Mouse (Mus musculus): ENCODE results near the gene Itgad. TPM values are rescaled to one million over a fixed set of nuclear protein-coding genes. Genes with fewer than 3 reads are reported as not detected.
A peak's percentile ranks its signal among the peaks of the same experiment; 100 is the strongest.

Itgad gene
- polyA plus RNA-seq, 1 experiment from 2014 or later, result not detected

DNA sequence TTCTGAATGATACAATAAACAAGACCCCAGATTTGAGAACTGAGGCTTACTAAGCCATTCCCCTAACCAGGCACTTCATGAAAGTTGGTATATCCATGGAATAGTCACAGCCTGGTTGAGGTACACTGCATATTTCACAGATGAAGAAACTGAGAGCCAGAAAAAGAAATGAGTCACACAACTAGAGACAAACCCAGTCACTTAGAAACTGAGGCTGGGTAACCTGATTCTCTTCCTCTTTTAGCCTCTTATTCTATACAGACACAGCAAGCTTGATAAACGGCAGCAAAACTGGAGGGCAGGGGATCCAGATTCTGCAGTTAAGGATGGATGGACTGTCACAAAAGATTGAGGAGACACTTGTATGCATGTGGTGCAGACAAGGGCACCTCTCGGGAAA lies 80.6 kb downstream of the Itgad start:
- H3K4me3 ChIP-seq (replicated peaks), result no peak overlapping the region
- peaks cover 10% of the 10 kb centered on the region; the same call in 1 of the 2 replicates for H3K27me3 ChIP-seq
- ATAC-seq (ENCODE audit: low read depth) (no peak), DNase-seq (no peak)
- no peak overlapping the region for H3K9ac ChIP-seq
- H3K9me3 ChIP-seq (replicated peaks), result no peaks in the 10 kb centered on the region
- whole genome bisulfite sequencing (ENCODE audit: insufficient replicate concordance), result 67% methylated on average over 2 of the region's 2 CpGs
- H3K27ac ChIP-seq, result no peak overlapping the region
- H3K4me2 ChIP-seq, result no peak overlapping the region
- peaks cover 26% of the 10 kb centered on the region for H3K4me1 ChIP-seq (replicated peaks)
- peaks cover 13% of the 10 kb centered on the region for H3K36me3 ChIP-seq

DNA sequence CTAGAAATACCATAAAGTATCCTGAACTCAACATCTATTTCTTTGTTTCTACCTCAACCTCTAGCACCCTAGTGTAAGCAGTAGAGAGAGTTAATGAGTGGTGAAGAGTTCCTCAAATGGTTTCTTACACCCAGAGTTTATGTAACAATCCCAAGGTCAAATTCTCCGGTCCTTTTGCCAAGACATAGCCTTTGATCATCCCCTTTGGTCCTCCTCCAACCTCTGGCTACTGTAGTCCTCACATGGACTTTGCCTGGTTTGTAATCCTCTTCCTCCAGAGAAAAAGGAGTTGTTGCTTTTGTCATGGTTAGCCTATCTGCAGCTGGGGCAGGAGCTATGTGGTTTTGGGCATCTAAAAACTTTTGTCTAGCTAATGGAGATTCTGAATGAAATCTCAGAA lies 81.3 kb downstream of the Itgad start:
- 89% methylated on average over 1 of the region's 1 CpGs for WGBS (ENCODE audit: insufficient replicate concordance)
- Histone ChIP-seq H3K27me3 (peaks cover 10% of the 10 kb centered on the region; the same call in 1 of the 2 replicates), H3K36me3 (peaks cover 20% of the 10 kb centered on the region), H3K9ac (no peak overlapping the region), H3K27ac (no peak overlapping the region), H3K4me2 (no peak overlapping the region), H3K9me3 (replicated peaks) (no peaks in the 10 kb centered on the region), H3K4me3 (replicated peaks) (no peak overlapping the region), H3K4me1 (replicated peaks) (peaks cover 32% of the 10 kb centered on the region)
- DNase-seq (no peak), ATAC-seq (ENCODE audit: low read depth) (no peak)

DNA sequence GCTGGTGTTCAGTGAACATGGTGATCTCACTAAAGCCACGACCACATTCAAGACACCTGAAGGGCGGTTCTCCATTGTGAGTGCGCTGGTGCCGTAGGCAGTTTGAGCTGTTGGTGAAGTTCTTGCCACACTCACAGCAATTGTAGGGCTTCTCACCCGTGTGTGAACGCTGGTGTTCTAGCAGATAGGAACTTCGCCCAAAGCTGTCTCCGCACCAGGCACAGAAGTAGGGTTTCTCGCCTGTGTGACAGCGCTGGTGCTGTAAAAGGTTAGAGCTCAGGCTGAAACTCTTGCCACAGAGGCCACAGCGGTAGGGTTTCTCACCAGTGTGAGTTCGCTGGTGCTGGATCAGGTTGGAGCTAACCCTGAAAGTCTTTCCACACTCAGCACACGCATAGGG lies 82.2 kb downstream of the Itgad start:
- Histone ChIP-seq H3K27ac (no peak overlapping the region), H3K4me3 (replicated peaks) (peak overlapping the region; percentile 81), H3K27me3 (peaks cover 4% of the 10 kb centered on the region; the same call in 1 of the 2 replicates), H3K36me3 (peaks cover 30% of the 10 kb centered on the region), H3K9me3 (replicated peaks) (no peaks in the 10 kb centered on the region), H3K4me2 (peak overlapping the region; percentile 89), H3K4me1 (replicated peaks) (peaks cover 41% of the 10 kb centered on the region), H3K9ac (no peak overlapping the region; the same call in 1 of the 2 replicates)
- DNase-seq (no peak), ATAC-seq (ENCODE audit: low read depth) (no peak)
- WGBS (ENCODE audit: insufficient replicate concordance), result 88% methylated on average over 13 of the region's 13 CpGs

DNA sequence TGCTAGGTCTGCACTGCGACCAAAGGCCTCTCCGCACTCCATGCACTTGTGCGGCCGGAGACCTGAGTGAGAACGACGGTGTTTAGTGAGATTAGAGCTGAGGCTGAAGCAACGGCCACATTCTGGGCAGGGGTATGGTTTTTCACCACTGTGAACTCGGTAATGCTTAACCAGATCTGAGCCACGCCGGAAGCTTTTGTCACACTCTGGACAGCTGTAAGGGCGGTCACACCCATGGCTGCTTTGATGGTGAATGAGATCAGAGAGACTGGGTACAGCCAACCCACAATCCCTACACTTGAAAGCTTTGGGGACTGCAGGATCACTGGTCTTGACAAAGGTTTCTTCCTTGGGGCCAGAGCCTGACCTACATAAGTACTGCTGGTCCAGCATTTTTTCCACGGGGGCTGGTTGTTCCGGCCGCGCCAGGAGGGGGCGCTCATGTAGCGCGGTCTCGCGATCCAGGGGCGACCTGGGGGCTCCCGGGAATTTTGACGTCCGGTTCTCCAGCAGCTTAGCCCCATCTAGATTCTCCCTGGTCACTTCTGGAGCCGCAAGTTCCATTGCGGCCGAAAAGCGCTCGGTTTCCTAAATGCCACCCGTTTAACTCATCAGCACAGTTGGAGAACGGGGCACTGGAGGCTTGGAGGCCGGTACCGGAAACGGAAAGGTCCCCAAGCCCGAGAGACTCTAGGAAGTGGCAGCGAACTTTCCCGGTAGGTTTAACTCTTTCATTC lies 82.8 kb downstream of the Itgad start, which contains the start of gene Armc5:
TSS of gene Armc5 (plus strand) at position 487 of the 737 bp plus-strand sequence.
- peaks cover 36% of the 10 kb centered on the region for H3K36me3 ChIP-seq
- 22% methylated on average over 37 of the region's 37 CpGs for WGBS (ENCODE audit: insufficient replicate concordance)
- H3K9ac ChIP-seq, result peak within 1 kb of the TSS; percentile 90
- H3K4me2 ChIP-seq, result peak within 1 kb of the TSS; percentile 89
- H3K27me3 ChIP-seq, result no peaks in the 10 kb centered on the region
- peak within 1 kb of the TSS; percentile 99 for H3K27ac ChIP-seq
- peak within 1 kb of the TSS; percentile 81 for H3K4me3 ChIP-seq (replicated peaks)
- peaks cover 41% of the 10 kb centered on the region for H3K4me1 ChIP-seq (replicated peaks)
- ATAC-seq (ENCODE audit: low read depth) (peak; percentile 22; the same call in 1 of the 2 replicates), DNase-seq (peak; percentile 77)
- H3K9me3 ChIP-seq (replicated peaks), result no peaks in the 10 kb centered on the region

DNA sequence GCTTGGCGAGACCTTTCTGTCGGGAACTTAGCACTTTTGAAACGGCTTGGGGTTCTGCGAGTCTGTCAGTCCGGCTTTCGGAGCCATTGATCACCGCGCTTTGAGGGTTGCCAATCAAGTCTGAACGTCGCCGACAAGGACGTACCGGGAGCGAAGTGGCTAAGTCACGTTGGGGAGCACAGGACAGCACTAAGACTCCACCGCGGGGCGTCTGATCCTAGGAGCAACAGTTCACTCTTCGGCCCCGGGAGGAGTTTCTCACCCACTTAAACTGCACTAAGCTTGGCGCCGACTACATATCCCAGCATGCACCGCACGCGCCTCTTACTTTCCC lies 83.4 kb downstream of the Itgad start:
- peaks cover 41% of the 10 kb centered on the region for H3K4me1 ChIP-seq (replicated peaks)
- H3K9me3 ChIP-seq (replicated peaks), result no peaks in the 10 kb centered on the region
- peak overlapping the region; percentile 99 for H3K27ac ChIP-seq
- peak overlapping the region; percentile 81 for H3K4me3 ChIP-seq (replicated peaks)
- ATAC-seq (ENCODE audit: low read depth), result no peak; the same call in 1 of the 2 replicates
- DNase-seq, result no peak
- peak overlapping the region; percentile 89 for H3K4me2 ChIP-seq
- H3K9ac ChIP-seq, result peak overlapping the region; percentile 90
- peaks cover 41% of the 10 kb centered on the region for H3K36me3 ChIP-seq
- under 1% methylated on average over 25 of the region's 25 CpGs for WGBS (ENCODE audit: insufficient replicate concordance)
- no peaks in the 10 kb centered on the region for H3K27me3 ChIP-seq

DNA sequence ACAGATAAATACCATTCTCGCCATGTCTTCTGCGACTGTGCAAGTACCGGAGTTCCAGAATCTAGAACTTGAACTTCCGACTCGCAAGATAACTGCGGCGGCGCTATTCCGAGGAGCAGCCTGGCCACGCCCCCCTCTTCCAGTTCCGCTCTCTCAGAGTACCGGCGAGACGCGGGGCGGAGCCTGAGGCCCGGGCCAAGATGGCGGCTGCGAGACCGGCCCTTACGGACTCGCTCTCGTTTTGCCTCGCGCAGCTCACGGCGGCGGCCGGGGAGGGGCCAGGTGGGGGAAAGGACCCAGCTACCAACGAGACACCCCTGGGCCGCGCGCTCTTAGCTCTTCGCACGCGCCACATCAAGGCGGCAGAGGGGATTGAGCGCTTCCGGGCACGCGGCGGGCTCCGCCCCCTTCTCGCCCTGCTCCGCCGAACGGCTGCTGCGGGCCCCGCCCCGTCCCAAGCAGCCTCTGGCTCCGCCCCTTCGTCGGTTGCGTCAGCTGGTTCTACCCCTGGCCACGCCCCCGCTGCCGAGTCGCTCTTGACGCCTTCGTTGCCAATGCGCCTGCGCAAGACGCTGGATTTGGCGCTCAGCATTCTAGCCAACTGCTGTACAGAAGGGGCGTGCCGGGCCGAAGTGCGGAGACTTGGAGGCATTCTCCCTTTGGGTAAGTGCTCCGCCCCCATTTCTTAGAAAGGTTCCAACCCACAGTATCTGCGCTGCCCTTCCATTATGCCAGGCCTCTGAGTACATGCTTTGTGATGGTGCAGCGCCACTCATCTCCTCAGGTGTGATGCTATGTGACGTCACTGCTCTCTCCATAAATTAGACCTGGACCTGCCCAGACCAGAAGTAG lies 84.0 kb downstream of the Itgad start, which contains the start of gene 9130023H24Rik:
TSS of gene 9130023H24Rik (minus strand) at position 105 of the 852 bp plus-strand sequence.
- Histone ChIP-seq H3K9me3 (replicated peaks) (no peaks in the 10 kb centered on the region), H3K4me1 (replicated peaks) (peaks cover 41% of the 10 kb centered on the region), H3K9ac (peak within 1 kb of the TSS; percentile 90), H3K4me3 (replicated peaks) (peak within 1 kb of the TSS; percentile 81), H3K36me3 (peaks cover 47% of the 10 kb centered on the region), H3K27ac (peak within 1 kb of the TSS; percentile 99), H3K4me2 (peak within 1 kb of the TSS; percentile 89), H3K27me3 (no peaks in the 10 kb centered on the region)
- ATAC-seq (ENCODE audit: low read depth) (peak; percentile 88), DNase-seq (peak; percentile 100)
- WGBS (ENCODE audit: insufficient replicate concordance), result under 1% methylated on average over 72 of the region's 72 CpGs

DNA sequence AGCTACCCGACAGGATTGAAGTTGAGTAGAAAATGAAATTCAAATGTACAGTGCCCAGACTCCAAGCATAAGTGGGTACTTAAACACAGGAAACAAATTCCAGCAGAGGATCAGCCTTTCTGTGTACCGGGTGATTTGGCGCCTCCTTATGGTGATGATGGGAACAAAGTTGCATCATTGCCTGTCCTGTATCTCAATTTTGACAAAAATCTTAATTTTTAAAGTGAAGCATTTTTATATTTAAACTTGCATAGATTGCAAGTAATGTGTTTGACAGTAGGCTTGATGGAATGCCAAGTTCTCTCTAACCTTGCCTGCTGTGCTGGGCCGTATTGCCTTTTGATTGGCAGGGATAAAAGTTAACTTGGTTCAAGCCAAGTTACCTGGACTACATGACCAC lies 84.8 kb downstream of the Itgad start:
- DNase-seq, result peak; percentile 49
- peak overlapping the region; percentile 81 for H3K4me3 ChIP-seq (replicated peaks)
- no peak for ATAC-seq (ENCODE audit: low read depth)
- H3K27ac ChIP-seq, result peak overlapping the region; percentile 93
- WGBS (ENCODE audit: insufficient replicate concordance), result 25% methylated on average over 4 of the region's 4 CpGs
- peak overlapping the region; percentile 71 for H3K9ac ChIP-seq
- H3K36me3 ChIP-seq, result peaks cover 51% of the 10 kb centered on the region
- H3K4me2 ChIP-seq, result peak overlapping the region; percentile 85
- peaks cover 41% of the 10 kb centered on the region for H3K4me1 ChIP-seq (replicated peaks)
- no peaks in the 10 kb centered on the region for H3K9me3 ChIP-seq (replicated peaks)
- no peaks in the 10 kb centered on the region for H3K27me3 ChIP-seq

DNA sequence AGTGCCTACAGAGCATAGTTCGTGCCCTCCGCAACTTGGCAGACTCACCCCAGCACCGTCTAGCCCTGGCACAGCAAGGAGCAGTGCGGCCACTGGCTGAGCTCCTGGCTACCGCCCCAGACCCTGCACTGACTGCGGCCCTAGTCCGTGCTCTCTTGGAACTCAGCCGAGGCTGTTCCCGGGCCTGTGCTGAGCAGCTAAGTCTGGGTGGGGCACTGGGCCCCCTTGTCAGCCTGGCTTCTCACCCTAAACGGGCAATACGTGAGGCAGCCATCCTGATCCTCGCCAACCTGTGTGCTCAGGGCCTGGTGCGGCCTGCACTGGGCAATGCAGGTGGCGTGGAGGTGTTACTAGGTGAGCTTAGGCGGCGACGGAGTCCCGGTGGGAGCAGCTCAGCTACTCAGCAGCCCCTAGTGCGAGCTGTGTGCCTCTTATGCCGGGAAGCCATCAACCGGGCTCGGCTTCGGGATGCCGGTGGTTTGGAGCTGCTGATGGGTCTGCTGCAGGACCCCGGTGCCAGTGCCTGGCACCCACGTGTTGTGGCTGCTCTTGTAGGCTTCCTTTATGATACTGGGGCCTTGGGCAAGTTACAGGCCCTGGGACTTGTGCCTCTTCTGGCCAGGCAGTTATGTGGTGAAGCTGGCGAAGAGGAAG lies 86.1 kb downstream of the Itgad start:
- Histone ChIP-seq H3K27ac (no peak overlapping the region), H3K9me3 (replicated peaks) (no peaks in the 10 kb centered on the region), H3K27me3 (no peaks in the 10 kb centered on the region), H3K4me2 (no peak overlapping the region), H3K4me3 (replicated peaks) (no peak overlapping the region), H3K9ac (peak overlapping the region; percentile 17; the same call in 1 of the 2 replicates), H3K36me3 (peaks cover 63% of the 10 kb centered on the region), H3K4me1 (replicated peaks) (peaks cover 41% of the 10 kb centered on the region)
- ATAC-seq (ENCODE audit: low read depth) (no peak), DNase-seq (no peak)
- 90% methylated on average over 27 of the region's 27 CpGs for WGBS (ENCODE audit: insufficient replicate concordance)

DNA sequence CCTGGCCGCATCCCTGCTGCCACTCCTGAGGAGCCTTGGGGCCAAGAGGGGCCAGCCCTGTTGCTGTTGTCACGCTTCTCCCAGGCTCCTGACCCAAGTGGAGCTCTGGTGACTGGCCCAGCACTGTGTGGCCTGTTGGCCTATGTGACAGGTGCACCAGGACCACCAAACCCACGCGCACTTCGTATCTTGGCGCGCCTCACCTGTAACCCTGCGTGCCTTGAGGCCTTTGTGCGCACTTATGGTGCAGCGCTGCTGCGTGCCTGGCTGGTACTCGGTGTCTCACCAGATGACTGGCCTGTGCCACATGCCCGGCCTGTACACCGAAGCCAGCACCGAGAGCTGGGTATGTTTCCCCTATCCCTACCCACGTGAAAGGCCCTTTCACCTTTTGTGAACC lies 88.2 kb downstream of the Itgad start:
- WGBS (ENCODE audit: insufficient replicate concordance), result 93% methylated on average over 16 of the region's 16 CpGs

DNA sequence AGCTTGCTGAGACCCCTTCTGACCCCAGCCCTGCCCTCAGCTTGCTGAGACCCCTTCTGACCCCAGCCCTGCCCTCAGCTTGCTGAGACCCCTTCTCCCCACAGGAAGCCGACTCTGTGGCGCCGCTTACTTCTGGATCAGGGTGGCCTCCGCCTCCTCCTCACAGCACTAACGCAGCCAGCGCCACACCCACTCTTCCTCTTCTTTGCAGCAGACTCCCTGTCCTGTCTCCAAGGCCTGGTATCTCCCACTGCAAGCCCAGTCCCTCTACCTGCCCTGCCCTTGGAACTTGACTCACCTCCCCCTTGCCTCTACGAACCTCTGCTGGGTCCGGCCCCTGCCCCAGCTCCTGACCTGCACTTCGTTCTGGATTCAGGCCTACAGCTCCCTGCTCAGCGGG lies 89.7 kb downstream of the Itgad start:
- Histone ChIP-seq H3K4me2 (no peak overlapping the region), H3K9ac (no peak overlapping the region), H3K4me1 (replicated peaks) (peaks cover 54% of the 10 kb centered on the region), H3K9me3 (replicated peaks) (no peaks in the 10 kb centered on the region), H3K27me3 (peaks cover 6% of the 10 kb centered on the region; the same call in 1 of the 2 replicates), H3K4me3 (replicated peaks) (no peak overlapping the region), H3K27ac (no peak overlapping the region), H3K36me3 (peaks cover 58% of the 10 kb centered on the region)
- DNase-seq (no peak), ATAC-seq (ENCODE audit: low read depth) (no peak)
- 86% methylated on average over 10 of the region's 10 CpGs for WGBS (ENCODE audit: insufficient replicate concordance)

More for the DNA sequence above, 88.2 kb downstream of the Itgad start:
- DNase-seq (no peak), ATAC-seq (ENCODE audit: low read depth) (no peak)
- H3K9me3 ChIP-seq (replicated peaks), result no peaks in the 10 kb centered on the region
- no peak overlapping the region for H3K27ac ChIP-seq
- H3K4me3 ChIP-seq (replicated peaks), result no peak overlapping the region
- no peak overlapping the region for H3K9ac ChIP-seq
- no peaks in the 10 kb centered on the region for H3K27me3 ChIP-seq
- no peak overlapping the region for H3K4me2 ChIP-seq
- H3K4me1 ChIP-seq (replicated peaks), result peaks cover 48% of the 10 kb centered on the region
- H3K36me3 ChIP-seq, result peaks cover 58% of the 10 kb centered on the region
